Mouse (Mus musculus) adrenal gland, adult (tissue): ENCODE results near the gene Washc4.

Experiments
- DNase-seq, 2 experiments: peaks; one replicate each; pipeline ENCODE4 v3.0.0; 2022 to 2023; ENCODE audit warnings: low spot score in 1 of 2; ENCODE audit not compliant: inconsistent age in 2 of 2

Gene Washc4

DNA sequence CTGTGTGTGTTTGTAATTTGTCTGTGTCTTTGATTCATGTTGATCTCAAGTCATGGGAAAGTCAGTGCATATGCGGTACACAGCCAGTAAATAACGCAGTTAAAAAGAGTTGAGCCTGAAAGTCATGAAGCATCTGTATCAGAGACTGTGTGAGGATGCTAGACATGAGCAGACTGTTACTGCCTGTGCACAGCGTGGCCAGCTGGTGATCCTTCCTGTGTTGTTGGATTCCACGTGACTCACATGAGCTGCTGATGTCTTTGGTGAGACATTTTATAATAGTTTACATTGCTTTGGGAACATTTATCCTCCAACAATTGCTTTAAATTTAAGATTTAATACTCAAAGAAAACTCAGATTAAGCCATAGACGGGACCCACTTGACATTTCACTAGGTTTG lies 51.0 kb downstream of the Washc4 start:
- no peak for DNase-seq

DNA sequence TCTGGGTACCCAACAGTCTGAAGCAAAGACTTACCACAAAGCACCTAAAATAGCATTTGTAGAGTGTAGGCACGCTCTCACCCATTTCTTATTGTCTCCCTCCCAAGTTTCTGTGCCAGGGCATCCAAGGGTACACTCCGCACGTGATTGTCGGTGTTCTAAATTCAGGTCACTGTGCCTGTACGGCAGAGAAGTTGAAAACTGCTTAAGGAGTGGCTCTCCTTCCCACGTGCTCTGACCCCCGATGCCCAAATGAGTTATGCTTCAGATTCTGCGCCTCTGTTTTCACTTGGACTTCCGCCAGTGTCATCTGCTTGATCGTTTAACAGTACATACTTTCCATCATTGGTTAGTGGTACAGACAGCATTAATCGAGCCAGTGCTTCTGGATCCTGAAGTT lies 57.1 kb downstream of the Washc4 start:
- no peak for DNase-seq

DNA sequence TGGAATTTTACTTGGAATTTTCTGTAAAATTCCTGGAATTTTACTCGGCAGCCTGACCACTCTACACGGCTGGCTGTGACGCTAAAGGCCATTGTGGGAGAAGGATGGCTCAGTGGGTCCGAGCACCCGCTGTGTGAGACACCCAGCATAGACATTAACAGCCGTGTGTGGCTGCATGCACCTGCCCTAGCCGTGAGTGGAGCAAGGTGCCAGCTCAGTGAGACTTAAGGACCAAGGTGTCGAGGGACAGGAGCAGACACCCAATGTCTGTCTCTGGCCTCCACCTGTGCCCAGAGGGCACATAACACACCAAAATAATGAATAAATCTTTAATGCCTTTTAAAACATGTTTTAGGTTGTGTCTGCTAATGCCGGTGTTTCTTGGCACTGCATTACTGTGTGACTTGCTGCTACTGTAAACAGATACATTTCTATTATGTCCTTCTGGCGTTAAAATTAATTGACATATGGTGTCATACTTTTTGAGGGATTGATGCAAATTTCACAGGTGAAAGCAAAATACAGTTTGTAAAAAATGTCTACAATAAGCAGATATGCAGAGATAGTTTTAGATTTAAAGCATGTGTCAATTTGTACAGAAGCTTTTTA lies 60.5 kb downstream of the Washc4 start:
- DNase-seq, result no peak

DNA sequence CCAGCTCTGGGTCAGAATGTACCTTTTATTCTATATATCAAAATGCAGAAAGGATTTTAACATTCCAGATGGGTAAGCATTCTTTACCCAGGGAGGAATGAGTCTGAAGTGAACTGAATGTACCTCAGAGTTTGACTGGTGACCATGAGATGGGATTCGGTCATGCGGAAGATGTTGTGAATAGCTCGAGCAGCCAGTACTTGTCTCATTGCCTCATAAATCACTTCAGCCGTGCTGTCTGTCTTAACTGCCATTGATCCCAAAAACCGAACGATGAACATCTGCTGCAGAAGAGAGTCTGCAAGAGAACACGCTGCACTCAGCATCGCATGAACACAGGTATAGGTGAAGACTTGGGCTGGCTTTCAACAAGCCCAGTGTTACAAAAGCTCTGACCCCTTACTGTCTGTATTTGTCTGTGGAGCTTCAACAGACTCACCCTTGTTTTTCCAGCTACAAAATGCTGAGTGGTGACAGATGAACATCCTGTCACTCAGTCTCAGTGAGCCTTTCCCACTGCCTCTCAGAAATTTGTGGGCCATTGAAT lies 62.2 kb downstream of the Washc4 start:
- DNase-seq, result no peak

DNA sequence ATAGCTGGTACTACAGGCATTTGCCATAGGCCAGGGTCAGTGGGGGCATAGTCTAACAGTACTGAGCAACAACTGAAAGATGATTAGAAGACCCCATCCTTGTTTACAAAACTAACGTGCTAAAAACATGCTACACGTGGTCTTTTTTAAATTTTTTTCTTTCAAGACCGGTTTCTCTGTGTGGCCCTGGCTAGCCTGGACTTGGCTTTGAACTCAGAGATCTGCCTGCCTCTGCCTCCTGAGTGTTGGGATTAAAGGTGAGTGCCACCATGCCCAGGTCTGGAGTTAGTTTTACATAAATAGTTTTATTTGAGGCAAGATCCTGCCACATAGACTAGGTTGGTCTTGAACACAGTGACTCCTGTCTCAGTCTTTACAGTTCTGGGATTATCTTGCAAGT lies 63.6 kb downstream of the Washc4 start:
- no peak for DNase-seq

DNA sequence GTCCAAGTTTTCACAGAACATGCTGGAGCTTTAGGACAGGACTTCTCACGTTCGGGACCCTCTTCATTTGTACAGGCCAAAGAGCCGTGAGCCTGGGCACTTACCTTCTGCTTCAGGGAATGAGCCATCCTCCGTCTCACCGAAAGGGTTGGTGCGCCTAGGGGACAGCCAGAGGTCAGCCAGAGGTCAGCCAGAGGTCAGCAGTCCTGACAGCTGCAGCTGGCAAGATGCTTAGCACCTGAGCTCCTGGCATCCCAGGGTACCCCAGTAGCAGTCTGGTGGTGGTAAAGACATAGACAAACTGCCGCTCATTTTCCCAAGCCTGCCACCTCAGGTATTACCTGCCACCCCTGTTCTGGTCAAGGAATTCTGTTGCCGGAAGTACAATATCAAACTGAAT lies 65.0 kb downstream of the Washc4 start:
- no peak for DNase-seq

DNA sequence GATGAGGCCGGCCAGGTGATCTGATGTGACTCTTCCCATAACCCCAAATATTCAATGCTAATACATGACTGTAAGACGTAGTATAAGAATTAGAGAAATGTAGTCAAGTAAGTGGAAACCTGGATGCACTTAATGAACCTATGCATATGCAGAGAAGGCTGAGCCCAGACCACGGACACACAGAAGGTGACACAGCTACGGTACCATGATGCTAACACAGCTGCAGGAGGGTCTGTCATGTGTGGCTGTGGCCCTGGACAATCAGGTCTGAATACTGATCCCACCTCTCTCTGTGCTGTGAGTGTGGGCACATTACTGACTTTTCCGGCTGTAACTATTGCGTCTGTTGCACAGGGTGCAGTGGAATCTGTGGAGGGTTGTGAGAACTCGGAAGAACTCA lies 67.0 kb downstream of the Washc4 start:
- DNase-seq, result no peak

DNA sequence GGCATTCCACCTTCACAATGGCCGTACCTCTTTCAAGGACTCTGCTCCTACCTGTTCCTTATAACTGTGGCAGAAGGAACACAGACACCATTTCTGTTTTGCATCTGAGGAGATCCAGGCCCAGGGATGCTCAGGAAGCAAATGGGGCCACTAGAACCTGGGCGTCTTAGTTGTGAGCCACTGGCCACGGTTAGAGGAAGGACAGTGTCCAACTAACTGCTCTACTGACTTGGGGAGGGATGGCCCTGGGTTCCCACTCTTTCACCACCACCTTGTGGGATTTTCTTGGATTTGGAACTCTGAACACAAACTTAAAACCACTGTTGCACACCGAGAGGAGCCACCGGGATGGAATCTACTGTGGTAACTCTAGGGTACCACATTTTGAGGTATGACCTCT lies 68.3 kb downstream of the Washc4 start:
- DNase-seq, result no peak

DNA sequence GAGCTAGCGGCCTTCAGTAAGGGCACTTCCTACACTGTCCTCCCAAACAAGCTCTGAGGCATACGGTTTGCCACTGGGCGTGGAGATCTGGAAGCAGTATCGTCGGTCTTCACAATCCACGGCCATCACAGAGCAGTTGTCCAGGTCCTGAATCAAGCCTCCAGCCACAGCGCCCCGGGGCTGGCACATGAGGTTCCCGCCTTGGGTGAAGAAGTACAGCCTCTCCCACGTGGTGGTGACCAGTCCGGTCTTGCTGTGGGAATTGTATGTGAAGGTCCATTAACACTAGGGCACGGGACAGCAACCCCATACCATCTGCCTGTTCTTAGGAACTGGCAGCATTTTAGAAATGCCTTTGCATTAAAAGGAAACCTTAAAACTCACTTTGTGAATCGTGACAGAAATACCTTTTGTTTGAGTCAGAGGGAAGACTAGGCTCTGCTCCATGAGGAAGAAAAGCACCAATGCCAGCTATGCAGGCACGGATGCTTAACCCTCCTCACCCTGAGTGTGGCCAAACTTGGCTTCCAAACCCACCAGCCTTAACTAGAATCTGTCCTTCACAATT lies 69.2 kb downstream of the Washc4 start:
- no peak for DNase-seq

DNA sequence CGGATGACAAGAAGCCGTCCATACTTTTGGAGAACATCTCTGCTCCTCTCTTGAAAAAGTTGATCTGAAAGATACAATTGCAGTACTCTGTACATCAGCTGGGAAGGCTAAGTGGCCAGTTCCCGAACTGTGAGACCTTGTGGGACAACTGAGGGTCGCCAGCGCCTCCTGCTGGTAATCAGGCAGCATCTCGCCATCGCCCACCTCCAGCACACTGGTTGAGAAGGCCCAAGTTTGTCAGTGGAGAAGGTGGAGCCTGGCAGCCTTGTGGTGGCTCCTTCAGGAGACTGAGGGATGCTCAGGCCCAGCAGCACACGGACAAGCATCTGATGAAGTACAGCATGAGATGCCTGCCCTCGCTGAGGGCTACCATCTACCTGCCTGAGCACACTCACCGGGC lies 73.8 kb downstream of the Washc4 start:
- DNase-seq, result peak in 1 of 2 experiments; percentile 61

DNA sequence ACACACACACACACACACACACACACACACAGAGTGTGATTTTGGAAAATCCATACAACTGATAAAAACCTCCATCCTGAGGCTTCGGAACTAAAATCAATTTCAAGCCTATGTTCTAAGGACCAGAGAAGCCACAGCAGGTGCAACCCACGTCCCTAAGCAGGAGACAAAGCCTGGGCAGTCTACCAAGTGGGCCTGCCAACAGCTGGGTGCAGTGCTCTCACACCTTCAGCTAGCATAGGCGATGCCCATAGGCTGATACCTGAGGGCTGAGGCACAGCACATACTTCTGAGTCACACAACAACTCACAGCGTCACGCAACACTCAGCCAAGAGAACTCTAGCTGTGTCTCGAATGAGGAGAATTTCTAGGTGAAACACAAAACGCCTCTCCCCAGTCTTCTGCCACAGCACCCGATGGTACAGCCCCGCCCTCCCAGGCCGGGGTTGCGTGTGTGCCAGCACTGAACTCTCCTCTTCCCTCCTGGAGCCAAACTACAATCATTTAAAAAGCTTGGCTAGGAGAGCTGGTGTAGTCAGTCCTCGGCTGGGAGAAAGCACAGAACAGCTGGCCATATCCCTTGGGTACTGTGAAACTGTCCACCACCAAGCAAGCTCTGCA lies 75.4 kb downstream of the Washc4 start:
- no peak for DNase-seq

DNA sequence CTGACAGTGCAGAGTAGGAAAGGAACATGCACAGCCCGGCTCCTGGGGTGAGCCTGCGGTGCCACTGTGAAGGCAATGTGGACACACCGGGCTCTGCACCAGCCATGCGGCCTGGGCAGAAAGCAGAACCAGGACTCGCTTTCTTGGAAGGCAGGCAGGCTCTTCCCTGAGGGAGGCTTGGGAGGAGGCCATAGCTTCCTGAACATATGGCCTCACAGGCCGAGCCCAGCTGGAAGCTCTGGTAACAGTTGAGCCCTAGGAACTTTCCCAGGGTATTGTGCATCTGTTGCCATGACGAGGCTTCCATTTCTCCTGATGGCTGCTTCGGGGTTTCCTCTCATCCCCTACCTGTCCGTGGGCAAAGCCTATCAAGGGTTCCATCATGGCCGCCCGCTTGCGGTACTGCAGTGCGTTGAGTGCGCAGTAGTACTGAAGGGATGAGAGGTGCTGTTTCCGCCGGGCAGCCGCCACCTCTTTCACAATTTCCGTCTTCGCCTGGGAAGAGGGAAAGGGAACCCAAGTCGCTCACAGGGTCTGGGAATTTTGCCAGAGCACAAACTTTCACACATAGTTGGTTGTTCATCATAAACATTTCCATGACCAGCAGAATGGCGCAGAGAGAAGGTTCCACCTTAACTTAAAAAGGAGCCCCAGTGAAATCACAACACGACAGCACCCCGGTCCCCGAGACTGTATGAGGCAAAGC lies 77.0 kb downstream of the Washc4 start:
- no peak for DNase-seq

DNA sequence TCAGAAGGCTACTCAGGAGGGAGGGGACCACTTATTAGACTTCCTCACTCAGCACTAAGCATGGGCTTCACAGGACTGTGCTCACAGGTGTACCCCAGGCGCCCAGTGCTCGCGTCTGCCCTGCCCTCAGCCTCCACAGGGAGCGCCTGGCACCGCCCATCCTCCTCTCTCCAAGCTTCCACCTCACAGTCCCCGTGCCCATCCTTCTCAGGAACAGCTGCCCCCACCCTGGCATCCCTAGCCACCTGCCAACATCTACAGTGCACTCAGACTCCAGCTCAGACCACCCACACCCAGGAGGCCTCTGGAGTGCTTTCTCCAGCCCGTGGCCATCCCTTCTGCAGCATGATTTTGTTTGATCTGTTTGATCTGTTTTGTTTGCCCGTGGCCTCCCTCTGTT lies 80.5 kb downstream of the Washc4 start:
- DNase-seq, result no peak

DNA sequence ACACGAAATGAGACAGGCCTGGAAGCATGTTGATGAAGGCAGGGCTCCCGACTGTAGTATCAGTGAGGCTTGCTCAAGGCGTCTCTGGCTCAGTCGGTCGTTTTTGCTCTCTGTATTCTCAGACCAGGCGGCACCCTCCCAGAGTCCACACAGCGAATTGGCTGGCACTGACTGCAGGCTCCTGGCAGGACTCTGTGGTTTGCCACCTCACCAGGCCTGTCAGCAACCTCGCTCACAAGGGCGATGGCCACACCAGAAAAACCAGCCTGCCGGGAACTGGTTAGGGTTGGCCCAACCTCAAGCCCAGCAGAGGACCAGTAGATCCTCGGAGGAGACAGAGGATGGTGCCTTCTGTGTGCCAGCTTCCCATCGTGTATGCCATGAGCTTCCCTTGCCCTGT lies 81.3 kb downstream of the Washc4 start:
- DNase-seq, result no peak

DNA sequence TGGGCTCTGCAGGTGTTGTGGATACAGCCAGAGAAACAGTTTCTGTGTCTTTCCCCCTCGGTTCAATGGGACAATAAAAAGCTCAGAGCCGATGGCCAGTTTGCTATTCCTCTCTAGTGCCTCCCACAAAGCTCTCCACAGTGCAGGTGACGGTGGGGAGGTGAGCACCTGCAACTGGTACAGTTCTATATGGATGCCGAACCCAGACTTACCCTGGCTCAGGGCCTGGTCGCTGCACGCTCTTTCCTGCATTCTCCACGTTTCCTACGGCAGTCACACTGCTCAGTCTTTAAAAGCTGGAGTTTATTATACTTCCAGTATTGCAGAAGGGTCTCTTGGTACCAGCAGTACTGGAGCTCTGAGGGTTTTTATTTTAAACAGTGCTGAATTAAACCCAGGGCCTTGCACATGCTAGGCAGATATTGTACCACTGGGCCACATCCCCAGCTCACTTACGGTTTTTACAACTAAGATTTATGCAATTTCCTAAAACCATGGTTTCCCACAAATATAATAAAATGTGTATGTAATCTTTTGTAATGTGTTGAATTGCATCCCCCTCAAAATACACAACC lies 83.6 kb downstream of the Washc4 start:
- DNase-seq, result no peak

DNA sequence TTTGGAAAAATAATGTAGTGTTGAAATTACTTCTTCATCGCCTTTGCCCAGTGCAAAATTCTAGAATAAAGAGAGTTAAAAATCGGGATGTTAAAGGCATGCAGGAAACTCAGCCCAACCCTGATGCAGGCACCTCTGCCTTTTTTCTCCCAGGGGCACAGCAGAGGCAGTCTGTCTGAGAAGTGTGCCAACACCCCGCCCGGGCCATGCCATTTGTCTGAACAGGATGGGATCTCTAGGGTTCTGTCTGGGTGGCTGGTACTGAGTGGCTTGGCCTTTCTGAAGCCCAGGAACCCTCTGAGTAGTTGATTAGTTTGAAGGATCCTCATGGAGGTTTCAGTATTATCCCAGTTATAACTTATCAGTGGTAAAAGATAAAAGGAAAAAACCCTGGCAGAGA lies 84.7 kb downstream of the Washc4 start:
- no peak for DNase-seq

DNA sequence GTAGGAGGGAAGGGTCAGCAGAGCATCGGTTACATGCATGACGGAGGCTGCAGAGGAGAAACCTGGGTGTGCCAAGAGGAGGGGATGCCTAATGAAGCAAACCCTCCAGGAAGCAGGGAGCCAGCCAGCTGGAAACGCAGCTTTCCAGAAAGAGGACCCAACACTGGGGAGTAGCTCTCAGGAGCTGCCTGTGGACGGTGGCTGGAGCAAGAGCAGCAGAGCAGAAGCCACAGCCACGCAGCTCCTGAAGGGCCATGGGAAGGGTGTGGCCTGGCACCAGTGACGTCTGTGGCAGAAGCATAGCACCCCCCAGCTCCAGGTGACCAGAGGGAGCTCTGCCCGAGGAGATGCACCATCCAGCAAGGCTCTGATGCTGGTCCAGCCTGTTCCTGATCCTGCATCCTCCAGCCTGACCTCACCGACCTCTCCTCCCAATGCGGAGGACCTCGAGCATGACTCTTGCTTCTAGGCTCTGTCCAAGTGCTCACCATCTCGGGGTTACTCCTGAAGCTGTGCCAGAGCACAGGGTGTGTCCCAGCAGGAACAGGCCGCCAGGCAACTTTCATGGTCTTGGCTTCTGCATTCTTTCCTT lies 85.7 kb downstream of the Washc4 start:
- DNase-seq, result no peak

DNA sequence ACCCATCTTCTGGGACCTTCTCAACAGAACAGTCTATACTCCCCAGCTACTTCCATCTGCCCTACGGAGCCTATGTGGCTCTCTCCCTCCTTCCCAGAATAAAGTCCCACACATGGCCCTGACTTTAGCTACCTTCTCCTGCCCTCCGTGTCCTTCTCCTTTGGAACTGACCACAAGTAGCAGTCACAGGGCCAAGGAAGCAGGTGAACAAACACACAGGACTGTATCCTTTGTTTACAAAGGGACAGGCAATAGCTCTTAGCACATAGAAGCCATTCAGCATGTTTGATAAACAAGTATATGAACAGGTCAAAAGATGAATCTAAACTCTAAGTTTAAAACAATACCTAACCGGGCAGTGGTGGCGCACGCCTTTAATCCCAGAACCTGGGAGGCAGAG lies 86.3 kb downstream of the Washc4 start:
- DNase-seq, result no peak

DNA sequence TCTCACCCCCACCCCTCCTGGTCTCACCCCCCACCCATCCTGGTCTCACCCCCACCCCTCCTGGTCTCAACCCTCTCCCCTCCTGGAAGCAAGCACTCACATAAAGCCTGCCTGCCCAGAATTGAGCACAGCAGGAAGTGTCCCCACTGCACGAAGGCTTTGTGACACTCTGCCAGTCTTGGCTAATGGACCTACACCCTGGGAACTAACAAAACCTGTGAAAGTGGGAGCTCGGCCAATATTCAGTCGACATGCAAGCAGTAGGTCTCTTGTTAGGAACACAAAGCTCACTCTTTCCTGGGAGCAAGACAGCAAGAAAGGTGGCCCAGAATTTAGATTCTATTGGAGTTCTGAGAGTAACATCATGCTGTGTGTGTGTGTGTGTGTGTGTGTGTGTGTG lies 87.3 kb downstream of the Washc4 start:
- DNase-seq, result no peak

DNA sequence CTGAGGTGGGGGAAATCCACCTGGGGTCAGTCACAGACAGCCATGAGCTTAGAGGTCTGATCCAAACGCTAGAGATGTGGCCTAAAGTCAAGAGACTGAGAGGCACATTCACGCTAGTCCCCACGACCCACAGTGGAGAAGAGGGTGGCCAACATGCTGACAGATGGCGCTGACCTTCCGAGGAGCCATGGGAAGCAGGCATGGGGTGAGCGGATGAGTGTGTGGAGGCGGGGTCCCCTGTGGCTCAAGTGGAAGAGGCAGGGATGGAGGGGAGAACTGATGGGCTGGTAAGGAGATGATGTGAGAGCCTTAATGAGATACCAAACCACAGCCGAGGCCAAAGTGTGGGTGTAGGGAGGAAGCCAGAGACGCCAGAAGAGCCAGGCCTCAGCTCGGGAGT lies 88.2 kb downstream of the Washc4 start:
- DNase-seq, result no peak

DNA sequence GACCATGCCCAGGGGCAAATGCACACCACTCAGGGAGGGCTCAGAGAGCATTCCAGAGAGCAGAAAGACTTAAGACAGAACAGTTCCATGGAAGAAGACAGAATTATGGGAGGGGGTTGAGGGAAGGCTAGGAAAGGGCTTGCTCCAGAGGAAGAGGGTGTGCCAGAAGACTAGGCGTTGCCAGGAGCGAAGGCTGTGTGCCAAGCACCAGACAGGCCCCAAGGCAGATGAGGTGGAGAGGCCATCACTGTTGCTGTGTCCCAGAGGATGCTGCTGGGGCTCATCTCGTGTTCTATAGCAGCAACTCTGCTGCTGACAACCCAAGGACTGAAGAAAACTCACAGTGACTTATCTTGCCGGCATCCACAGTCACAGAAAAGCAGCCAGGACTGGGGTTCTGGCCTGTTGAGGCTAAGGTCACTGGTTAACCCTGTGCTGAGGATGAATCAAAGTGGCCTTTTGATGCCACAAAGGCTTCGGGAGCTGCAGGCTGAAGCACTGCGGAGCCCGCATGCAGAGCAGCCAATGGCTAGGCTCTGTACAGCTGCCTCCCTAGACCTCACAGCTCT lies 89.3 kb downstream of the Washc4 start:
- DNase-seq, result peak; percentile 60 to 75
